Mouse (Mus musculus) stomach, adult 2 months (tissue): ENCODE results near the gene Tbx1. TPM values are rescaled to one million over a fixed set of nuclear protein-coding genes. Genes with fewer than 3 reads are reported as not detected.

Source experiments
- polyA plus RNA-seq: library from polyadenylated mRNA; depleted of rRNA; stranded (reverse); fragments of >200 nt; gene quantifications from 2 replicates; pipeline ENCODE4 v1.2.3, GENCODE M21; 2012; rRNA removed

Gene Tbx1
- polyA plus RNA-seq = 7.9 and 11.3 TPM in 2 replicates

DNA sequence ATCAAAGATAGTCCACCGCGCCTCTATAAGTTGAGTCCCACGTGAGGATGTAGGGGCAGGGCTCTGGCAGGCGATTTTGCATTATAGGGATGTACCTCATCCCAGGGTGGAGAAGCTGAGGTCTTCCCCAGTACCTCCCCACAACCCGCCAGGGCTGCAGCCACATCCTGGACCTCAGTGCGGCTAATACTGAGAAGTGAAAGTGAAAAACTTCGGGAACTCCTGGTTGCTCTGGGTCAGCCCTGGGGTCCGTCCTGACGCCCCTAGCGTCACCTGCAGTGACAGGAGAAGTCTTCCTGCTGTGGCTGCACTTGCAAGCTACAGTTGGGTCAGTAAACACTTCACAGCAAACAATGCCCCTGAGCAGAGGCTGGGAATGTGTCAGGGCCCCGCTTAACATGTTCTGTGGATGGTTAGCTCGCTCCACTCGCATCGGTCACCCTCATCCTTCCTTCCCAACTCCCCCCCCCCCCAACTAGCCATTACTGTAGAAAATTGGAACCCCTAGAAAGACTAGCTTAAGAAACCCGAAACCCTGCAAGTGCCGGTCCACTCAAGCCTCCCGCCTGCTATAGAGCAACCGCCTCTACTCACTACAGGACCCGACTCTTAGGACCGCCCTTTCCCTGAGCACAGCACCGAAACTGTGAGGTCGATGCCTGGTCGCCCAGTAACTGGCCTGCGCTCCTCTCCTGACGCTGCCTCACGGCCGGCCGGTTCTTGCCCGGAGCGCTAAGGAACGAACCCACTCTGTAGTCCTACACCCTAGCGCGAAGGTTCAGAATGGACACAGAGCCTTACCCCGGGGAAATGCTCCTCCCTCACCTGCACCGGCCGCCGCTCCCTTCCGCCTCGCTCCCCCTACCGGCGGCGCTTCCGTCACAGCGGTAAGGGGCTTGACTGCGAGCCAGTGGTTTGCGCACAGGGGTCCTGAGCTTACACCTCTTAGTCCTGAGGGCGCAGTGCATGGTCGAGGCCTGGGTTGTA, at the start of gene Tbx1:
TSS of gene Tbx1 (minus strand) at position 868 of the 987 bp plus-strand sequence.

DNA sequence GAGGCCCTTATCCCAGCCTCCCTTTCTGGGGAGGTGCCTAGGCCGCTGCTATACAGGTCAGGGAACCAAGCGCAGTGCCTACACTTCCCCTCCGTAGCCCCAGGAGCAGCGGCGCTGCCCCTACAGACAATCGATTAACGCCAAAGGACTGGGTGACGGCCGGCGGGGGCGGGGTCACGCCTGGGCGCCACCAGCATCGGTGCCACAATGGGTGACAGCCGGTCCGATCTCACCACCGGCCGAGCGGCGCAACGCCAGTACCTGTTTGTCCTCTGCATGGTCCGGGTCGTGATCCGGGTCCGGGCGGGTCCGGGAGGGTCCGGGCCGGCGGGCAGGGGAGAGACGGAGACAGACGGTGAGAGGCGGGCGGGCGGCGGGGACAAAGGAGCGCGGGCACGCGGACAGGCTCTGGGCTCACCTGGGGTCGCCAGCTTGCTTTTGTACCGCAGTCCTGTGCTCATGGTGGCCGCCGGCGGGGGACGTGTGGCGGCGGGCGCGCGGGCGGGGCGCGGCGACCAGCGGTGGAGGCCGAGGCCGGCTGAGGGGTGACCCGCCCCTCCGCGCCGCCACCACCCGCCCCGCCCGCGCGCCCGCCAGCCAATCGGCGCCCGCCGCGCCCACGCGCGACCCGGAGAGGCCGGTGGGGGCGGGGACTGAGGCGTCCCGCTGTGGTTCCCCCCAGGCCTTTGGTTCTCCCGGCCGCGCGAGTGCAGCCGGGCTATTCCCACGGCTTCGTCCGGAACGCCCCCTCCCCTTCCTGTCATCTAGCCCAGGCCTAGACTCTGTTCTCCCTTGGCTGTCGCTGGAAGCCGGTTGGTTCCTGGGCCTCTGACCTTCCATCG, 39.1 kb upstream of the Tbx1 start, which contains the start of gene Sept5:
TSS of gene Sept5 (minus strand) at position 565 of the 842 bp plus-strand sequence.

DNA sequence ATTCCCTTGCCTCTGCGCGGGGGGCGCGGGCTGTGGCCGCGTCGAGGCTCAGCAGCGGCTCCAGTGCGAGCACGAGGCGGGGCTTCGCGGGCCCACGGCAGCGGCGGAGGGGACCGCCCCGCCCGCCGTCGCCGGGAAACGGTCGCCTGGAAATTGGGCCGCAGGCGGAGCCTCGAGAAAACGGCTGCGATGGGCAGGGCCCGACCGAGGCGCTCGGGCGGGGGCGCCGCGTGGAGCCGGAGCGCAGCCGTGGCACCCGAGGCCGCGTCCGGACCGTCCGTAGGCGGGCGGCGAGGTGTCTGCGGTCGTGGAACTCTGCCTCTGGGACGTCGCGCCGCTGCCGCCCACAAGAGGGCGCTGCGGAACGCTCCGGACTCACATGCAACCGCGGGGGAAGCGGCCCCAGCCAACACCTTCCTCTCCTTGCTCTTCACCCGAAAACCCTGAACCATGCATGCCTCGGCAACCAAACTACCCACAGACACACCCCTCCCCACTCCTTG, 36.0 kb upstream of the Tbx1 start, which contains the start of gene Gm49601:
TSS of gene Gm49601 (minus strand) at position 52 of the 503 bp plus-strand sequence.

DNA sequence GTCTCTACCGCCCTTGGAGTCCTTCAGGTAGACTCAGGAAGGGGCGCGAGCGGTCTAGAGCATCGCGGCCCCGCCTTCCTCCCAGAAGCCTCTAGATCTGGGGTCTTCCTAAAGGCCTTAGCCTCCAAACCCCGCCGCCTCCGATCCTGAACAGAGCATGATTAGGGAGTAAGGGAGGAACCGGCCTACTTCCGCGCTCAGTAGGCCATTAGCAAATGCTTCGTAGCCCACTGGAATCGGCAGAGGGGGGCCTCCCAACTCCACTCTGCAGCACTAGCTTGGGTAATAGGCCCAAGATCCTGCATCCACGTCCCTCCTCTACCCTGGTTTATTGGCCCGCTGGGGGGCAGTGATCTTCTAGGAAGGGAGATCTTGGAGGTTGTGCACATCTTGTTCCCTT, 31.5 kb upstream of the Tbx1 start, which contains the start of gene Gp1bb:
TSS of gene Gp1bb (minus strand) at position 385 of the 400 bp plus-strand sequence.

Other genes starting within 250 kb of the Tbx1 start
- 14.6 and 14.9 TPM in 2 replicates for gene Tango2, start 242.6 kb downstream of the Tbx1 start, polyA plus RNA-seq
- gene Arvcf, start 242.5 kb downstream of the Tbx1 start, polyA plus RNA-seq = 6.5 and 9.3 TPM in 2 replicates
- gene Txnrd2, start 164.3 kb downstream of the Tbx1 start, polyA plus RNA-seq = 9.4 and 9.9 TPM in 2 replicates
- gene Comt, start 163.8 kb downstream of the Tbx1 start, polyA plus RNA-seq = 74.6 and 90.5 TPM in 2 replicates
- 6.6 and 10.6 TPM in 2 replicates for gene Gnb1l, start 92.0 kb downstream of the Tbx1 start, polyA plus RNA-seq
- 2.4 and 3.0 TPM in 2 replicates for gene Rtl10, start 91.8 kb downstream of the Tbx1 start, polyA plus RNA-seq
- 16.1 and 43.2 TPM in 2 replicates for gene Gp1bb, start 31.7 kb upstream of the Tbx1 start, polyA plus RNA-seq
- gene Gm49601, start 35.8 kb upstream of the Tbx1 start, polyA plus RNA-seq = 9.0 and 10.3 TPM in 2 replicates
- gene Sept5, start 39.3 kb upstream of the Tbx1 start, polyA plus RNA-seq = 16.4 and 21.1 TPM in 2 replicates
- gene Cldn5, start 186.2 kb upstream of the Tbx1 start, polyA plus RNA-seq = 9.7 and 16.2 TPM in 2 replicates
- gene Ufd1, start 221.1 kb upstream of the Tbx1 start, polyA plus RNA-seq = 6.8 and 11.2 TPM in 2 replicates
- 2.9 and 3.3 TPM in 2 replicates for gene Cdc45, start 221.3 kb upstream of the Tbx1 start, polyA plus RNA-seq
- 32.1 and 34.5 TPM in 2 replicates for gene 2510002D24Rik, start 245.9 kb upstream of the Tbx1 start, polyA plus RNA-seq
- 0.82 TPM in 1 of 2 replicates, not detected in the other for gene Gm28539, start 245.9 kb upstream of the Tbx1 start, polyA plus RNA-seq